Mouse (Mus musculus) megakaryocyte, embryonic 14.5 days (primary cell): ENCODE results near the gene Arhgap27. TPM values are rescaled to one million over a fixed set of nuclear protein-coding genes. Genes with fewer than 3 reads are reported as not detected.

Experiments used
- H3K27me3 ChIP-seq: replicated peaks from 2 replicates; pipeline ENCODE3; 2012; ENCODE audit warnings: inconsistent platforms
- H3K36me3 ChIP-seq: replicated peaks from 2 replicates; pipeline ENCODE3; 2012; ENCODE audit warnings: low read length, inconsistent platforms, mixed read lengths
- H3K4me1 ChIP-seq: 2 replicates; pipeline ENCODE4 v1.6.1; 2012; ENCODE audit warnings: inconsistent platforms
- H3K4me3 ChIP-seq: replicated peaks from 2 replicates; pipeline ENCODE3; 2012; ENCODE audit warnings: moderate library complexity, mild to moderate bottlenecking, inconsistent platforms
- H3K9me3 ChIP-seq: 2 replicates; pipeline ENCODE4 v1.6.1; 2012; ENCODE audit warnings: inconsistent platforms
- FLI1 ChIP-seq: IDR thresholded peaks from 2 replicates; pipeline ENCODE4 v1.6.1; 2012; ENCODE audit warnings: low read length, inconsistent platforms, mixed read lengths
- GATA1 ChIP-seq: IDR thresholded peaks from 3 replicates; pipeline ENCODE4 v1.6.1; 2012; ENCODE audit warnings: mixed read lengths, low read length, inconsistent platforms, borderline replicate concordance
- polyA plus RNA-seq: library from polyadenylated mRNA; stranded (reverse); fragments of >175 nt; gene quantifications from 2 replicates; pipeline ENCODE4 v1.2.3, GENCODE M21; 2012; ENCODE audit warnings: low replicate concordance; ENCODE audit not compliant: insufficient read depth

Arhgap27 gene
- polyA plus RNA-seq, 1 experiment: 4.9 TPM

- TF ChIP-seq GATA1 (no peak), FLI1 (no peak)
- Histone ChIP-seq H3K27me3 (peaks cover 44% of the 10 kb centered on the region), H3K9me3 (peaks cover 9% of the 10 kb centered on the region), H3K36me3 (peaks cover 3% of the 10 kb centered on the region), H3K4me3 (no peak overlapping the region), H3K4me1 (peaks cover 47% of the 10 kb centered on the region)
Observed at GRCm38 (mm10) chr11:103346657-103347056, 16.8 kb downstream of the Arhgap27 start.

- H3K4me1 ChIP-seq: peaks cover 47% of the 10 kb centered on the region
Observed at GRCm38 (mm10) chr11:103346236-103346635, 17.3 kb downstream of the Arhgap27 start.

GRCm38 (mm10) chr11:103345408-103346091, 17.9 kb downstream of the Arhgap27 start:
- H3K4me3 ChIP-seq: peak overlapping the region; percentile 83
- TF ChIP-seq FLI1 (no peak), GATA1 (no peak)
- H3K27me3 ChIP-seq: peaks cover 48% of the 10 kb centered on the region
- H3K36me3 ChIP-seq: peaks cover 3% of the 10 kb centered on the region
- peaks cover 9% of the 10 kb centered on the region for H3K9me3 ChIP-seq
- peaks cover 47% of the 10 kb centered on the region for H3K4me1 ChIP-seq

More at GRCm38 (mm10) chr11:103346236-103346635, 17.3 kb downstream of the Arhgap27 start:
- TF ChIP-seq GATA1 (no peak), FLI1 (no peak)
- H3K9me3 ChIP-seq: peaks cover 9% of the 10 kb centered on the region
- H3K4me3 ChIP-seq: peak overlapping the region; percentile 23
- H3K36me3 ChIP-seq: peaks cover 3% of the 10 kb centered on the region
- H3K27me3 ChIP-seq: peaks cover 44% of the 10 kb centered on the region

GRCm38 (mm10) chr11:103344494-103345332, 18.8 kb downstream of the Arhgap27 start:
- no peak for TF ChIP-seq GATA1
- TF ChIP-seq FLI1: no peak
- peak overlapping the region; percentile 83 for H3K4me3 ChIP-seq
- peaks cover 51% of the 10 kb centered on the region for H3K27me3 ChIP-seq
- H3K9me3 ChIP-seq: peaks cover 7% of the 10 kb centered on the region
- H3K4me1 ChIP-seq: peaks cover 47% of the 10 kb centered on the region
- peaks cover 3% of the 10 kb centered on the region for H3K36me3 ChIP-seq

- H3K9me3 ChIP-seq: peaks cover under 1% of the 10 kb centered on the region; the same call in 1 of the 2 replicates
- peaks cover 52% of the 10 kb centered on the region for H3K27me3 ChIP-seq
- TF ChIP-seq GATA1 (no peak), FLI1 (no peak)
- peaks cover 47% of the 10 kb centered on the region for H3K4me1 ChIP-seq
- H3K36me3 ChIP-seq: peaks cover 2% of the 10 kb centered on the region
- H3K4me3 ChIP-seq: peak overlapping the region; percentile 83
Observed at GRCm38 (mm10) chr11:103343881-103344280, 19.6 kb downstream of the Arhgap27 start.

- Histone ChIP-seq H3K36me3 (peaks cover 4% of the 10 kb centered on the region), H3K4me3 (no peak overlapping the region), H3K27me3 (peaks cover 51% of the 10 kb centered on the region), H3K9me3 (no peaks in the 10 kb centered on the region), H3K4me1 (peaks cover 47% of the 10 kb centered on the region)
- TF ChIP-seq FLI1 (no peak), GATA1 (no peak)
Observed at GRCm38 (mm10) chr11:103343063-103343462, 20.4 kb downstream of the Arhgap27 start.

GRCm38 (mm10) chr11:103340677-103341076, 22.8 kb downstream of the Arhgap27 start:
- Histone ChIP-seq H3K36me3 (peaks cover 4% of the 10 kb centered on the region), H3K4me3 (no peak overlapping the region), H3K4me1 (peaks cover 35% of the 10 kb centered on the region), H3K27me3 (peaks cover 49% of the 10 kb centered on the region), H3K9me3 (no peaks in the 10 kb centered on the region)
- TF ChIP-seq FLI1 (no peak), GATA1 (no peak)

GRCm38 (mm10) chr11:103340130-103340529, 23.4 kb downstream of the Arhgap27 start:
- Histone ChIP-seq H3K27me3 (peaks cover 45% of the 10 kb centered on the region), H3K9me3 (no peaks in the 10 kb centered on the region), H3K4me3 (no peak overlapping the region), H3K4me1 (peaks cover 29% of the 10 kb centered on the region), H3K36me3 (peaks cover 4% of the 10 kb centered on the region)
- TF ChIP-seq GATA1 (no peak), FLI1 (no peak)

GRCm38 (mm10) chr11:103339414-103340119, 23.9 kb downstream of the Arhgap27 start:
- TF ChIP-seq GATA1 (no peak), FLI1 (no peak)

GRCm38 (mm10) chr11:103338671-103339070, 24.8 kb downstream of the Arhgap27 start:
- peaks cover 6% of the 10 kb centered on the region for H3K36me3 ChIP-seq
- TF ChIP-seq GATA1 (no peak), FLI1 (no peak)
- no peaks in the 10 kb centered on the region for H3K9me3 ChIP-seq
- H3K27me3 ChIP-seq: peaks cover 34% of the 10 kb centered on the region
- no peak overlapping the region for H3K4me3 ChIP-seq
- H3K4me1 ChIP-seq: peaks cover 15% of the 10 kb centered on the region

More at GRCm38 (mm10) chr11:103339414-103340119, 23.9 kb downstream of the Arhgap27 start:
- peaks cover 40% of the 10 kb centered on the region for H3K27me3 ChIP-seq
- peaks cover 24% of the 10 kb centered on the region for H3K4me1 ChIP-seq
- no peak overlapping the region for H3K4me3 ChIP-seq
- no peaks in the 10 kb centered on the region for H3K9me3 ChIP-seq
- H3K36me3 ChIP-seq: peaks cover 4% of the 10 kb centered on the region
